Mouse (Mus musculus): ENCODE measurements around the gene Tiam1. TPM values are rescaled to one million over a fixed set of nuclear protein-coding genes. Genes with fewer than 3 reads are reported as not detected.

The Tiam1 gene
- polyA plus RNA-seq, 1 experiment from 2014 or later = 23.6 TPM

GRCm38 (mm10) chr16:89900681-89901080 lies 242.9 kb downstream of the Tiam1 start:
- H3K4me1 ChIP-seq = peaks cover 26% of the 10 kb centered on the region
- no peaks in the 10 kb centered on the region for H3K36me3 ChIP-seq
- 0 out of 2 replicates have a peak overlapping the region, but pooled peaks have one; percentile 37 for H3K27ac ChIP-seq (replicated peaks)
- 9% methylated on average over 8 of the region's 8 CpGs for WGBS
- no peaks in the 10 kb centered on the region for H3K27me3 ChIP-seq (replicated peaks)
- H3K4me3 ChIP-seq (replicated peaks) = no peak overlapping the region
- H3K9me3 ChIP-seq (replicated peaks) = no peaks in the 10 kb centered on the region
- no peak overlapping the region for H3K9ac ChIP-seq (replicated peaks)
- H3K4me2 ChIP-seq = no peak overlapping the region
- ATAC-seq (ENCODE audit: low FRiP score) = 0 out of 2 replicates have a peak, but pooled peaks have one; percentile 19

DNA sequence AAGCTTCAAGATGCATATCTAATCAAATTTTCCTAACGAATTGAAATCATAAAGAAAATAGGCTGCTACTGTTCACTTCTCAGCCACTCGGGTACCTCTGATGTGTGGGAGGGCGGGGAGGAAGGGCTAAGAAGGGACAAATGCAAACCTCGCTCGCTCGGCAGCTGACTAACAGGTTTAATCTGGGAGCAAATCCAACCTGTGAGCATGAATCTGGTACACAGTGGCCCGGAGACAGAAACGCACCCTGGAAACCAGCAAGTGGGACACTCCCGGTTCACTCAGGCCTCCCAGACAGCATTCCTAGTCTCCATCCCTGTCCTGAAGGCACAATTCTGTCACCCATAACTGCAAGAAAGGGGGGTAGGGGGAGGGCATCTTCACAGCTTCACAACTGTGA lies 244.4 kb downstream of the Tiam1 start:
- H3K4me3 ChIP-seq (replicated peaks) = no peak overlapping the region
- H3K9ac ChIP-seq (replicated peaks) = no peak overlapping the region
- peaks cover 26% of the 10 kb centered on the region for H3K4me1 ChIP-seq
- no peak overlapping the region for H3K4me2 ChIP-seq
- H3K9me3 ChIP-seq (replicated peaks) = no peaks in the 10 kb centered on the region
- no peak for ATAC-seq (ENCODE audit: low FRiP score)
- no peak overlapping the region for H3K27ac ChIP-seq (replicated peaks)
- H3K27me3 ChIP-seq (replicated peaks) = no peaks in the 10 kb centered on the region
- 72% methylated on average over 9 of the region's 9 CpGs for WGBS
- no peaks in the 10 kb centered on the region for H3K36me3 ChIP-seq

GRCm38 (mm10) chr16:89898299-89898625 lies 245.3 kb downstream of the Tiam1 start:
- no peak overlapping the region for H3K9ac ChIP-seq (replicated peaks)
- no peaks in the 10 kb centered on the region for H3K9me3 ChIP-seq (replicated peaks)
- no peak for ATAC-seq (ENCODE audit: low FRiP score)
- H3K27ac ChIP-seq (replicated peaks) = no peak overlapping the region
- 0 out of 2 replicates have a peak overlapping the region, but pooled peaks have one; percentile 5 for H3K4me2 ChIP-seq
- 85% methylated on average over 14 of the region's 14 CpGs for WGBS
- peaks cover 26% of the 10 kb centered on the region for H3K4me1 ChIP-seq
- no peaks in the 10 kb centered on the region for H3K36me3 ChIP-seq
- H3K27me3 ChIP-seq (replicated peaks) = no peaks in the 10 kb centered on the region
- no peak overlapping the region for H3K4me3 ChIP-seq (replicated peaks)

DNA sequence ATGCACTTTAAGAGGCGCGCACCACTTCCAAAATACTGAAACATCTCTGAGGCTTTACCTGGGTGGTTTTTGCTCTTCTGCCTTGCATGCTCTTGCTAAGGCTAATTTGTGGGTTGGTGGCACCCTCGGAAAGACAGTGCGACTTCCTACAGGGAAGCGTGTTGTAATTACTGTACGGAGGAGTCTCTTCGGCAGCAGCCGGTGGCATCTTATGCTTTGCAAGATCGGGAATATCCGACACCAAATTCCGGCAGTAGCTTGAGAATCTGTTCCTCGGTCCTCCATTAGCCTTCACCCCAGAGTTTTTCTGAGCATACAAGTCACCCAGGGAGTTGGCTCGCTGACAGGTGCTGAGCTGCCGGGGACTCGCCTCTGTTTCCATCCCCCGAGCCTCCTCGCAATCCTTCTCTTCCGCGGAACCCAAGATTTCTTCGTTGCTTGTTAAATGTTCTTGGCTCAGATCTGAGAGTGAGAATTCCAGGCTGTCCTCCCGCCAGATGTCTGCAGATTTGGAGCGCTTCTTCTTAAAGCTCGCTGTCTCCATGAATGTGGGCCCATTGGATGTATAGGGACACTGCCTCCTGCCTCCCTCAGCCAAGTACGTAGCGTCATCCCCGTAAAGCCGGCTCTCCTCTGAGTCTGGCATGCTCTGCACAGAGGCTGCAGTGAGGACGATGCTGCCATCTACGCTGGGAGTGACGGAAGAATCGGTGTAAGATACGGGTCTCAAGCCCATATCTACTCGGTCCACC lies 245.8 kb downstream of the Tiam1 start:
- Histone ChIP-seq H3K9ac (replicated peaks) (no peak overlapping the region), H3K4me1 (peaks cover 26% of the 10 kb centered on the region), H3K27me3 (replicated peaks) (no peaks in the 10 kb centered on the region), H3K4me2 (peak overlapping the region; percentile 5; the same call in 1 of the 2 replicates), H3K27ac (replicated peaks) (no peak overlapping the region), H3K36me3 (no peaks in the 10 kb centered on the region), H3K9me3 (replicated peaks) (no peaks in the 10 kb centered on the region), H3K4me3 (replicated peaks) (no peak overlapping the region)
- ATAC-seq (ENCODE audit: low FRiP score) = no peak
- WGBS = 87% methylated on average over 33 of the region's 33 CpGs

GRCm38 (mm10) chr16:89896885-89897546 lies 246.6 kb downstream of the Tiam1 start:
- ATAC-seq (ENCODE audit: low FRiP score) = no peak; the same call in 1 of the 2 replicates
- Histone ChIP-seq H3K36me3 (no peaks in the 10 kb centered on the region), H3K9ac (replicated peaks) (no peak overlapping the region), H3K27me3 (replicated peaks) (no peaks in the 10 kb centered on the region), H3K27ac (replicated peaks) (no peak overlapping the region), H3K4me2 (no peak overlapping the region), H3K4me1 (peaks cover 26% of the 10 kb centered on the region), H3K4me3 (replicated peaks) (no peak overlapping the region), H3K9me3 (replicated peaks) (no peaks in the 10 kb centered on the region)
- 77% methylated on average over 20 of the region's 20 CpGs for WGBS

GRCm38 (mm10) chr16:89896392-89896791 lies 247.2 kb downstream of the Tiam1 start:
- peaks cover 26% of the 10 kb centered on the region for H3K4me1 ChIP-seq
- no peak overlapping the region for H3K4me3 ChIP-seq (replicated peaks)
- H3K36me3 ChIP-seq = no peaks in the 10 kb centered on the region
- WGBS = 82% methylated on average over 9 of the region's 9 CpGs
- H3K4me2 ChIP-seq = no peak overlapping the region
- no peak overlapping the region for H3K9ac ChIP-seq (replicated peaks)
- no peaks in the 10 kb centered on the region for H3K9me3 ChIP-seq (replicated peaks)
- no peaks in the 10 kb centered on the region for H3K27me3 ChIP-seq (replicated peaks)
- no peak overlapping the region for H3K27ac ChIP-seq (replicated peaks)
- no peak for ATAC-seq (ENCODE audit: low FRiP score)

DNA sequence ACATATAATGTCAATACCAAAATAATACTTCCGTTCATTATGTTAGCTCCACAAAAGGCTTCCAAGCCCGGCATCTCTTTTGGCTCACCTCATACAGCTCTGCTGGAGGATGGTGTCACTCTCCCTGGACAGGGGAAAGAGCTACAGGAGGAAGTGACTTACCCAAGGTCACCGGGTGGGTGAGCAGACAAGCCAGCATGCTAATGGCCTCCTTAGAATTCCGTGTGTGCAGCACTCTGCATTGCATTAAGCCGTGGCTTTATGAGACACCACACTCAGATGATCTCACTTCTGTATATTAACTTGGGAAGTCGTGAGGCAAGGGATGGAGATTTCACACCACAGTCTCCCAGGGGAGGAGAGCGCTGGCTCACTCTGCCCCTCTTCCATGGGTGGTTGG lies 248.3 kb downstream of the Tiam1 start:
- Histone ChIP-seq H3K27me3 (replicated peaks) (no peaks in the 10 kb centered on the region), H3K4me3 (replicated peaks) (no peak overlapping the region), H3K27ac (replicated peaks) (no peak overlapping the region), H3K4me1 (peaks cover 21% of the 10 kb centered on the region), H3K36me3 (no peaks in the 10 kb centered on the region), H3K9ac (replicated peaks) (no peak overlapping the region), H3K9me3 (replicated peaks) (no peaks in the 10 kb centered on the region), H3K4me2 (no peak overlapping the region)
- 0 out of 2 replicates have a peak, but pooled peaks have one; percentile 3 for ATAC-seq (ENCODE audit: low FRiP score)
- 70% methylated on average over 7 of the region's 7 CpGs for WGBS

GRCm38 (mm10) chr16:89894816-89895215 lies 248.8 kb downstream of the Tiam1 start:
- ATAC-seq (ENCODE audit: low FRiP score) = no peak
- Histone ChIP-seq H3K36me3 (no peaks in the 10 kb centered on the region), H3K4me2 (no peak overlapping the region), H3K27me3 (replicated peaks) (no peaks in the 10 kb centered on the region), H3K27ac (replicated peaks) (no peak overlapping the region), H3K9me3 (replicated peaks) (no peaks in the 10 kb centered on the region), H3K4me3 (replicated peaks) (no peak overlapping the region), H3K4me1 (peaks cover 23% of the 10 kb centered on the region), H3K9ac (replicated peaks) (no peak overlapping the region)
- WGBS = 71% methylated on average over 8 of the region's 8 CpGs

DNA sequence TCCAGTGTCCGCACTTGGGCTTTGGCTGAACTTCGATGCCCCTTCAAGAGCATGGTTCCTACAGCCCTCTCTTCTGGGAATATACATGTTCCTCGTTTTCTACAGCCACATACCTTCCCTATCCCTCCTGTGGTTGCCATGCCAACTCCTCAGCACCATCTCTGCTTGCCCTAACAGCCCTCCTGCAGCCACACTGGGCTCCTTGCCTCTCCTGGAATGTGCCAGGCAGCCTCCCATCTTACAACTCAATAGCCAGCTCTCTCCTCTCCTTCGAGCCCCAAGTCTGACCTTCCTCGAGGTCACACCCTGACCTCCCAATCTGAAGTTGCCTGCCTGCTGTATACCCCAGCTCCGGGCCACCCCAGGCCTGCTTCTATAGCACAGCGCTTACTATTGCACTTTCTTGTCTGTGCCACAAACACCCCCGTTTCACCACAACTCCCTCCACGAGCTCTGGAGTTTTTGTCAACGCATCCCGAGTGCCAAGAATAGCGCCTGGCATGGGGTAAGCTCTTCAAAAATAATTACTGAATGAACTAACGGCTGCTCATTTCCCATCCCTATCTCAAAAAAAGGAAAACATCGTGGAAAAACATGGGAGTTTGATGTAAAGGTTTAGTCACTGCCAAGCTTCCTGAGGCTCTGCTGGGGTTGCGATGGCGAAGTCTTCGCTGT lies 252.9 kb downstream of the Tiam1 start:
- H3K36me3 ChIP-seq = no peaks in the 10 kb centered on the region
- 65% methylated on average over 17 of the region's 17 CpGs for WGBS
- H3K27ac ChIP-seq (replicated peaks) = no peak overlapping the region
- H3K4me3 ChIP-seq (replicated peaks) = no peak overlapping the region
- peaks cover 13% of the 10 kb centered on the region for H3K4me1 ChIP-seq
- H3K4me2 ChIP-seq = no peak overlapping the region
- no peaks in the 10 kb centered on the region for H3K9me3 ChIP-seq (replicated peaks)
- H3K27me3 ChIP-seq (replicated peaks) = no peaks in the 10 kb centered on the region
- no peak for ATAC-seq (ENCODE audit: low FRiP score)
- no peak overlapping the region for H3K9ac ChIP-seq (replicated peaks)

DNA sequence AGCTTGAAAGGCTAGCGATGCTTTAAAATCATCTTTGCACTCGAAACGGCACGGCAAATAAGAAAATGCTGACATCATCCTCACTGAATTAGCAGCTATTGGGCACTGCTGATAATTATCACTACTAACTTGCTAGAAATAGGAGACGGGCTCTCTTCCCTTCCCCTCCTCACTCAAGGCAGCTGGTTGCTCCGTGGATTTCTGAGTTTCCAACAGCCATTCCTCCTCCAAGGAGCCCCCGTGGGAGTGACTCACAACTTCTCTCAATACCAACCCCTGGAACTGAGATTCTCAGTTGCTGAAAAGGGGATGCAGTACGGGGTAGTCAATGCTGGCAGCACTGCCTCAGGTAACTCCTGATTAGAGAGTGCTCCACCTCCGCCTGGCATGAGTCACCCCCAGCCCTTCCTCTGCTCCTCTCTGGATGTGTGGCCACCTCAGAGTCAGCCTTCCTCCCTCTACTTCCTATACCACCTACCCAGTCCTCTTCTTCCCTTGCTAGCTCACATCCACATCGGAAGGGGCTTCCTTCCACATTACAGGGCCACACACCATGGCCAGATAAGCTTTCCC lies 253.6 kb downstream of the Tiam1 start:
- no peaks in the 10 kb centered on the region for H3K36me3 ChIP-seq
- 0 out of 2 replicates have a peak overlapping the region, but pooled peaks have one; percentile 4 for H3K4me2 ChIP-seq
- peaks cover 13% of the 10 kb centered on the region for H3K4me1 ChIP-seq
- peak; percentile 25; the same call in 1 of the 2 replicates for ATAC-seq (ENCODE audit: low FRiP score)
- no peak overlapping the region for H3K27ac ChIP-seq (replicated peaks)
- H3K4me3 ChIP-seq (replicated peaks) = no peak overlapping the region
- no peaks in the 10 kb centered on the region for H3K27me3 ChIP-seq (replicated peaks)
- no peak overlapping the region for H3K9ac ChIP-seq (replicated peaks)
- no peaks in the 10 kb centered on the region for H3K9me3 ChIP-seq (replicated peaks)
- 66% methylated on average over 10 of the region's 10 CpGs for WGBS

DNA sequence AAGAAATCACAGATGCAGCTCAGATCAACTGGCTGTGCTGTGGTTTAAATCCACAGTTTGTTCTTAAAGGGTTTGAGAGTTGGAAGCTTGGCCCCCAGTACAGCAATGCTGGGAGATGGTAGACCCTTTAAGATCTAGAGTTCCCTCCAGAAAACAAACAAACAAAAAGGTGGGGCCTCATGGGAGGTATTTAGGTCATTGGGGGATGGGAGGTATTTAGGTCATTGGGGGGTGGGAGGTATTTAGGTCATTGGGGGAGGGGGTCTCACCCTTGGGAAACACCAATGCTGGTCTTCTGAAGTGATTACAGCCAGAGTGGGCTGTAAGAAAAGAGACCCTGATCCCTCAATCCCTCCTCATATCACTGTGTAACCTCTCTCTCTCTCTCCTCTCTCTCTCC lies 257.0 kb downstream of the Tiam1 start:
- no peaks in the 10 kb centered on the region for H3K27me3 ChIP-seq (replicated peaks)
- no peak overlapping the region for H3K27ac ChIP-seq (replicated peaks)
- no peaks in the 10 kb centered on the region for H3K36me3 ChIP-seq
- ATAC-seq (ENCODE audit: low FRiP score) = no peak
- H3K9ac ChIP-seq (replicated peaks) = no peak overlapping the region
- H3K9me3 ChIP-seq (replicated peaks) = no peaks in the 10 kb centered on the region
- peaks cover 13% of the 10 kb centered on the region for H3K4me1 ChIP-seq
- H3K4me2 ChIP-seq = no peak overlapping the region
- H3K4me3 ChIP-seq (replicated peaks) = no peak overlapping the region
